Mouse (Mus musculus) ES-Bruce4 (cell line): Measurements from ENCODE around the gene Fam184b. TPM values are rescaled to one million over a fixed set of nuclear protein-coding genes. Genes with fewer than 3 reads are reported as not detected.
A peak's percentile ranks its signal among the peaks of the same experiment; 100 is the strongest.

Experiments
- H3K27ac ChIP-seq: 2 replicates; pipeline ENCODE4 v1.5.1; 2012; ENCODE audit warnings: low read length, inconsistent platforms; ENCODE audit not compliant: insufficient read depth
- H3K27me3 ChIP-seq: 2 replicates; pipeline ENCODE4 v1.6.1; 2012; ENCODE audit warnings: mild to moderate bottlenecking, low read length, inconsistent platforms; ENCODE audit not compliant: control insufficient read depth, poor library complexity, insufficient read depth, severe bottlenecking
- H3K36me3 ChIP-seq: 2 replicates; pipeline ENCODE4 v1.6.1; 2012; ENCODE audit warnings: inconsistent platforms, mild to moderate bottlenecking, low read length, moderate library complexity; ENCODE audit not compliant: control insufficient read depth, poor library complexity, insufficient read depth, severe bottlenecking
- H3K4me1 ChIP-seq: one replicate; pipeline ENCODE4 v1.8.1; 2011; ENCODE audit warnings: low read length; ENCODE audit not compliant: control insufficient read depth, insufficient read depth
- H3K4me3 ChIP-seq: 2 replicates; pipeline ENCODE4 v1.5.1; 2011; ENCODE audit warnings: low read depth, mild to moderate bottlenecking, low read length
- H3K9ac ChIP-seq: 2 replicates; pipeline ENCODE4 v1.6.1; 2012; ENCODE audit warnings: low read depth, mild to moderate bottlenecking, inconsistent platforms; ENCODE audit not compliant: poor library complexity, severe bottlenecking
- H3K9me3 ChIP-seq: replicated peaks from 2 replicates; pipeline ENCODE4 v1.6.1; 2012; ENCODE audit warnings: mild to moderate bottlenecking, low read length, inconsistent platforms; ENCODE audit not compliant: control insufficient read depth, poor library complexity, insufficient read depth, severe bottlenecking
- CTCF ChIP-seq: IDR thresholded peaks from one replicate; pipeline ENCODE4 v1.8.1; 2011; ENCODE audit warnings: low read depth, low read length
- EP300 ChIP-seq: IDR thresholded peaks from 2 replicates; pipeline ENCODE4 v1.6.1; 2011; ENCODE audit warnings: low read depth, low read length; ENCODE audit not compliant: insufficient read depth
- POLR2A ChIP-seq: IDR thresholded peaks from one replicate; pipeline ENCODE4 v1.8.1; 2011; ENCODE audit warnings: low read length; ENCODE audit not compliant: insufficient read depth
- polyA plus RNA-seq: library from polyadenylated mRNA; stranded (reverse); fragments of >200 nt; gene quantifications from 2 replicates; pipeline ENCODE4 v1.2.4, GENCODE M21; 2011; ENCODE audit warnings: low read depth; ENCODE audit not compliant: missing spikeins, insufficient read depth, insufficient read length

Gene Fam184b
- polyA plus RNA-seq, 1 experiment, result not detected

GRCm38 (mm10) chr5:45496930-45497550, 142.4 kb downstream of the Fam184b start:
- peaks cover 7% of the 10 kb centered on the region for H3K4me1 ChIP-seq
- H3K4me3 ChIP-seq, result no peak overlapping the region
- no peaks in the 10 kb centered on the region for H3K27me3 ChIP-seq
- H3K27ac ChIP-seq, result peak overlapping the region; percentile 89
- H3K9me3 ChIP-seq, result no peaks in the 10 kb centered on the region
- no peak overlapping the region for H3K9ac ChIP-seq
- H3K36me3 ChIP-seq, result peaks cover 52% of the 10 kb centered on the region
- TF ChIP-seq CTCF, result no peak
- no peak for TF ChIP-seq POLR2A
- TF ChIP-seq EP300, result no peak

- Histone ChIP-seq H3K4me3 (no peak overlapping the region), H3K4me1 (peaks cover 7% of the 10 kb centered on the region), H3K27me3 (no peaks in the 10 kb centered on the region), H3K9ac (0 out of 2 replicates have a peak overlapping the region, but pooled peaks have one; percentile 16), H3K9me3 (no peaks in the 10 kb centered on the region), H3K36me3 (peaks cover 49% of the 10 kb centered on the region), H3K27ac (peak overlapping the region; percentile 89)
- TF ChIP-seq CTCF (no peak), POLR2A (no peak), EP300 (no peak)
Measured at GRCm38 (mm10) chr5:45496479-45496878, 142.9 kb downstream of the Fam184b start.

- no peaks in the 10 kb centered on the region for H3K9me3 ChIP-seq
- no peak for TF ChIP-seq POLR2A
- no peak for TF ChIP-seq EP300
- TF ChIP-seq CTCF, result no peak
- peaks cover 7% of the 10 kb centered on the region for H3K4me1 ChIP-seq
- H3K27ac ChIP-seq, result peak overlapping the region; percentile 89
- no peak overlapping the region for H3K4me3 ChIP-seq
- peaks cover 45% of the 10 kb centered on the region for H3K36me3 ChIP-seq
- 0 out of 2 replicates have a peak overlapping the region, but pooled peaks have one; percentile 16 for H3K9ac ChIP-seq
- H3K27me3 ChIP-seq, result no peaks in the 10 kb centered on the region
Measured at GRCm38 (mm10) chr5:45496042-45496441, 143.4 kb downstream of the Fam184b start.

GRCm38 (mm10) chr5:45495429-45495975, 143.9 kb downstream of the Fam184b start:
- H3K36me3 ChIP-seq, result peaks cover 40% of the 10 kb centered on the region
- no peaks in the 10 kb centered on the region for H3K9me3 ChIP-seq
- H3K4me3 ChIP-seq, result no peak overlapping the region; the same call in 1 of the 2 replicates
- H3K27ac ChIP-seq, result peak overlapping the region; percentile 97
- peak overlapping the region; percentile 89 for H3K9ac ChIP-seq
- peaks cover 7% of the 10 kb centered on the region for H3K4me1 ChIP-seq
- H3K27me3 ChIP-seq, result no peaks in the 10 kb centered on the region
- TF ChIP-seq CTCF (no peak), EP300 (0 out of 2 replicates have a peak, but pooled peaks have one; percentile 11)

- Histone ChIP-seq H3K4me3 (peak overlapping the region; percentile 94), H3K27me3 (no peaks in the 10 kb centered on the region), H3K9ac (peak overlapping the region; percentile 89), H3K27ac (peak overlapping the region; percentile 97), H3K4me1 (peaks cover 7% of the 10 kb centered on the region), H3K9me3 (no peaks in the 10 kb centered on the region), H3K36me3 (peaks cover 27% of the 10 kb centered on the region)
- no peak for TF ChIP-seq POLR2A
- no peak for TF ChIP-seq CTCF
- no peak for TF ChIP-seq EP300
Measured at GRCm38 (mm10) chr5:45494093-45494755, 145.2 kb downstream of the Fam184b start.
